Mouse (Mus musculus): ENCODE data around the gene Tex9.

DNA sequence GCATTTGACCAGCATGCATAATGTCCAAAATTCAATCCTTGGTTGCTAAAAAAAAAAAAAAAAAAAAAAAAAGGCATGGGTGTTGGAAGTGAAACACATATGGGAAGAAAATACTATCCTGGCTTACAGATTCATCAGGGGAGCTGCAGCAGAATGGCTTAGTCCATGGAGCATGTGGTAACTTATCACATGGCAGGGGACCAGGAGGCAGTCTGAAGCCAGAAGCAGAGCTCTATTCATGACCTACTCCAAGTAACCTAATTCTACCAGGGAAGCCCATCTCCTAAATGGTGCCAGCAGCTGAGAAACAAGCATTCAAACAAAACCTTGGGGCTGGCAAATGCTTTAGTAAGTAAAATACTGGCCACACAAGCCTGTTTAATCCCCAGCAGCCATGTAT lies 27.2 kb upstream of the Tex9 start:
- TF ChIP-seq POLR2A (IDR thresholded peaks at IDR 0.05; ENCODE audit: extremely low read depth, insufficient read depth, low read length) (no peak), CTCF (IDR thresholded peaks at IDR 0.05; ENCODE audit: extremely low read depth, insufficient read depth, low read length) (no peak)
